Mouse (Mus musculus): ENCODE measurements around the gene Prl6a1.

Prl6a1 gene

GRCm38 (mm10) chr13:27312334-27313225 lies at the start of gene Prl6a1:
TSS of gene Prl6a1 (plus strand) at chr13:27312627.
- DNase-seq (ENCODE audit: low spot score): no peak

GRCm38 (mm10) chr13:27334989-27335388 lies 22.6 kb downstream of the Prl6a1 start:
- DNase-seq (ENCODE audit: low spot score): no peak

- DNase-seq (ENCODE audit: low spot score): no peak
These were observed 30.4 kb downstream of the Prl6a1 start for GRCm38 (mm10) chr13:27342733-27343275.

- no peak for DNase-seq (ENCODE audit: low spot score)
These were observed 32.9 kb downstream of the Prl6a1 start, which contains the start of gene Prl8a2 for GRCm38 (mm10) chr13:27345373-27345772. TSS of gene Prl8a2 (plus strand) at chr13:27345673.
